Mouse (Mus musculus): ENCODE results near the gene Kcnj6. TPM values are rescaled to one million over a fixed set of nuclear protein-coding genes. Genes with fewer than 3 reads are reported as not detected.

The Kcnj6 gene
- polyA plus RNA-seq (2017; shearing (Covaris generic)) = 0.37 TPM

GRCm38 (mm10) chr16:94997340-94997849 is at the start of gene Kcnj6:
Gene Kcnj6, minus strand, starts transcription at chr16:94997701.

